Mouse (Mus musculus): ENCODE data around the gene Hsd11b1. TPM values are rescaled to one million over a fixed set of nuclear protein-coding genes. Genes with fewer than 3 reads are reported as not detected.
A peak's percentile ranks its signal among the peaks of the same experiment; 100 is the strongest.
"Not testable (repeated sequence)": the region's sequence is repeated elsewhere in the genome, so short reads cannot be mapped to it uniquely, and the experiment has no call there.

The Hsd11b1 gene
- polyA plus RNA-seq, 1 experiment from 2014 or later, result 0.22 TPM

DNA sequence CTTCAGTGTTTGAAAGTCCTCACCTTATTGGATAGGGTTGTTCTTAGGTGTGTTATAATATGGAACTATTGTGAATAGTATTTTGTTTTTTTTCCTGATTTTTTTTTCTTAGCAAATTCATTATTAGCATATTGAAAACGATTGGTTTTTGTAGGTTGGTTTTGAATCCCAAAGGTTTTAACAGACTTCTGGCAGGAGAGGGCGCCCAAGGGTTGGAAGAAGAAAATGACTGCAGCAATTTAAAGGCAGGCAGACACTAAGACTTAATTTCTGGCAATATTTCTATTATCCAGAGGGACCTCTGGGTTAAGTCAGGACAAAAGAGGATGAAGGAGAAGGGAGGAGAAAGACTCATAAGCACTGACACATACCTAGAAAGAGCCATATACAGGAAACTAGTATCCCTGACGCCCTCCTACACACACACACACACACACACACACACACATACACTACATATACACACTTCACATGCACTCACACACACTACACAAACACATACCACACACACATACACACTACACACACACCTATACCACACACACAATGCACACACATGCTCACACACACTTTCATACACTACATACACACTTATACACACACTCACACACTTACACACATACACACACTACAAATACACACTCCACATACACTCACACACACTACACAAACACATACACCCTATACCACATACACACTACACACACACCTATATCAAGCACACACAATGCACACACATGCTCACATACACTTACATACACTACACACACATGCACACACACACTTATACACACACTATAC, 8.2 kb downstream of the Hsd11b1 start:
- H3K27ac ChIP-seq (replicated peaks; ENCODE audit: low read depth, low read length), result no peak overlapping the region
- no peaks in the 10 kb centered on the region for H3K9me3 ChIP-seq (ENCODE audit: control insufficient read depth, low read length)
- no peaks in the 10 kb centered on the region for H3K27me3 ChIP-seq (ENCODE audit: control insufficient read depth, insufficient read depth, low read length)
- H3K36me3 ChIP-seq (ENCODE audit: control insufficient read depth, insufficient read depth, low read length), result no peaks in the 10 kb centered on the region
- DNase-seq (peak; percentile 88), ATAC-seq (ENCODE audit: low FRiP score, low TSS enrichment) (peak; percentile 31; the same call in 1 of the 2 replicates)
- 30% methylated on average over 3 of the region's 3 CpGs for WGBS
- no peak overlapping the region for H3K9ac ChIP-seq (replicated peaks; ENCODE audit: low read length)
- H3K4me1 ChIP-seq (ENCODE audit: control insufficient read depth, insufficient read depth, low read length), result no peaks in the 10 kb centered on the region
- no peak overlapping the region for H3K4me2 ChIP-seq (ENCODE audit: low read length)
- H3K4me3 ChIP-seq (replicated peaks; ENCODE audit: low read depth, low read length), result no peak overlapping the region

DNA sequence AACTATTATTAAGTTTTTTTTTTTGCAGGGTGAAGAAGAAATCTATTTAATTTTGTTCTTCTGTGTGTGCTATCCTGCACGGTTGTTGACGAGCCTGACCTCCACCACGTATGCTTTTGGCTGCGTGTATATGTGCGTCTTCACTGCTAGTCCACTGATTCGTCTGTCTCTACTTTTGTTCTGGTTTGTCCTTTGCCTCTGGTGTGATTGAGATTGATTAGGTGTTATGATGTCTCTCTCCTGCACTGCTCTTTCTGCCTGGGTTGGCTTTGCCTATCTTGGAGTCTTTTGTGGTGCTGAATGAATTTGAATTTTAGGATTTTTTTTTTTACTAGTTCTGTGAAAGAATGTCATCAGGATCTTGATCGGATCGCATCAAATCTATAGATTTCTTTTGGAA, 8.8 kb downstream of the Hsd11b1 start:
- Histone ChIP-seq H3K27ac (replicated peaks; ENCODE audit: low read depth, low read length) (no peak overlapping the region), H3K4me3 (replicated peaks; ENCODE audit: low read depth, low read length) (no peak overlapping the region), H3K27me3 (ENCODE audit: control insufficient read depth, insufficient read depth, low read length) (no peaks in the 10 kb centered on the region), H3K9ac (replicated peaks; ENCODE audit: low read length) (no peak overlapping the region), H3K36me3 (ENCODE audit: control insufficient read depth, insufficient read depth, low read length) (no peaks in the 10 kb centered on the region), H3K4me1 (ENCODE audit: control insufficient read depth, insufficient read depth, low read length) (no peaks in the 10 kb centered on the region), H3K4me2 (ENCODE audit: low read length) (no peak overlapping the region), H3K9me3 (ENCODE audit: control insufficient read depth, low read length) (no peaks in the 10 kb centered on the region)
- no peak for DNase-seq
- 75% methylated on average over 8 of the region's 8 CpGs for WGBS
- no peak for ATAC-seq (ENCODE audit: low FRiP score, low TSS enrichment)

DNA sequence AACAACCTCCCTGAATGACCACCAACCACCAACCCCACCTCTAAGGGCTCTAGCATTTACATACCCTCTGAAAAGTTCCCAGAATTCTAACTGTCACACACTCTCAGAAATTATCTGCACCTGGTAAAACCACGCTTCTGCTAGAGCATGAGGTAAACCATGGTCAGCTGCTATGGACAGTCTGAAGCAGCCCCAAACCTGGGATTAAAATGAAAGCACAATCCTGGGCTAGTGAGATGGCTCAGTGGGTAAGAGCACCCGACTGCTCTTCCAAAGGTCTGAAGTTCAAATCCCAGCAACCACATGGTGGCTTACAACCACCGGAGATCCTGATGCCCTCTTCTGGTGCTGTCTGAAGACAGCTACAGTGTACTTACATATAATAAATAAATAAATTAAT, 10.0 kb downstream of the Hsd11b1 start:
- 72% methylated on average over 3 of the region's 3 CpGs for WGBS
- not testable (repeated sequence) for ATAC-seq (ENCODE audit: low FRiP score, low TSS enrichment); H3K27me3 ChIP-seq (ENCODE audit: control insufficient read depth, insufficient read depth, low read length); H3K27ac ChIP-seq (replicated peaks; ENCODE audit: low read depth, low read length); H3K36me3 ChIP-seq (ENCODE audit: control insufficient read depth, insufficient read depth, low read length); H3K9me3 ChIP-seq (ENCODE audit: control insufficient read depth, low read length); H3K4me1 ChIP-seq (ENCODE audit: control insufficient read depth, insufficient read depth, low read length); DNase-seq; H3K4me2 ChIP-seq (ENCODE audit: low read length); H3K4me3 ChIP-seq (replicated peaks; ENCODE audit: low read depth, low read length); H3K9ac ChIP-seq (replicated peaks; ENCODE audit: low read length)

DNA sequence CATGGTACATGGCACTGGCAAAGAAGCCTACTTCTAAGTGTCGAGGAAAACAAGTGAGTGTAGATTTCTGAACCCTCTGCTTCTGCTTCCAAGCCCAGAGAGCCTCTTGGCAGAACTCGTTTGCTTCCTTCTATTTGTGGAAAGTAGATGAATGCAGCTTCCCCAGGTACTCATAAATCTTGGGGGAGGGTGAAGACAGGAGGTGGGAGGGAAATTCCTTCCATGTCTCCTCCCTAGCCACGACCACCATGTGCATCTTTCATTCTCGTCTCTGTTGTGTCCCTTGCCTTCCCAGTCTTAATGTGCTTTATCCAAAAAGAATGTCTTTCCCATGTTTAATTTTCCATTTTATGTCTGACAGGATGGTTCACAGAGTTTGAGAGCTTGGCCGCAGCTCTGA, 11.3 kb downstream of the Hsd11b1 start:
- no peak for ATAC-seq (ENCODE audit: low FRiP score, low TSS enrichment)
- no peak overlapping the region for H3K4me3 ChIP-seq (replicated peaks; ENCODE audit: low read depth, low read length)
- no peaks in the 10 kb centered on the region for H3K9me3 ChIP-seq (ENCODE audit: control insufficient read depth, low read length)
- 61% methylated on average over 5 of the region's 5 CpGs for WGBS
- no peaks in the 10 kb centered on the region for H3K27me3 ChIP-seq (ENCODE audit: control insufficient read depth, insufficient read depth, low read length)
- H3K27ac ChIP-seq (replicated peaks; ENCODE audit: low read depth, low read length), result no peak overlapping the region
- no peak for DNase-seq
- H3K4me2 ChIP-seq (ENCODE audit: low read length), result no peak overlapping the region
- H3K36me3 ChIP-seq (ENCODE audit: control insufficient read depth, insufficient read depth, low read length), result no peaks in the 10 kb centered on the region
- no peak overlapping the region for H3K9ac ChIP-seq (replicated peaks; ENCODE audit: low read length)
- H3K4me1 ChIP-seq (ENCODE audit: control insufficient read depth, insufficient read depth, low read length), result no peaks in the 10 kb centered on the region

GRCm38 (mm10) chr1:193251386-193251785, 12.5 kb downstream of the Hsd11b1 start:
- Histone ChIP-seq H3K4me1 (ENCODE audit: control insufficient read depth, insufficient read depth, low read length) (no peaks in the 10 kb centered on the region), H3K4me3 (replicated peaks; ENCODE audit: low read depth, low read length) (no peak overlapping the region), H3K4me2 (ENCODE audit: low read length) (no peak overlapping the region), H3K36me3 (ENCODE audit: control insufficient read depth, insufficient read depth, low read length) (no peaks in the 10 kb centered on the region), H3K27me3 (ENCODE audit: control insufficient read depth, insufficient read depth, low read length) (no peaks in the 10 kb centered on the region), H3K27ac (replicated peaks; ENCODE audit: low read depth, low read length) (no peak overlapping the region), H3K9ac (replicated peaks; ENCODE audit: low read length) (no peak overlapping the region), H3K9me3 (ENCODE audit: control insufficient read depth, low read length) (no peaks in the 10 kb centered on the region)
- ATAC-seq (ENCODE audit: low FRiP score, low TSS enrichment) (no peak), DNase-seq (no peak)
- 79% methylated on average over 7 of the region's 7 CpGs for WGBS

DNA sequence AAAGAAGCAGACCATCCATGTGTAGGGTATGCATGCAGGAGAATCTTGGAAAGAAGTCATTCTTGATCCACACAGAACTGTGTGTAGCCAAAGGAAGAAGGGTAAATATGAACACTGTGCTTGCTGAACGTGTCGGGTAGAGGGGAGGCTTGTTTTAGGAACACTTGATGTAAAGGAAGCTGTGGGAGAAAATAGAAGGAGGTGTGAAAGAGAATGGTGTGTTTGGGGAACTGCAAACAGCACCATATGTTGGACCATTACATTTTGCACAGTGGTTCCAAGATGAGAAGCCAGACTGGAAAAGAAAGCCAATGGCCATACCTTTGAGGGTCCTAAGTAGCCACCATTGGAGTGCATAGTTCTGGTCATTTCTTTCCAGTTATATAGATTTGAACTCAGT, 13.8 kb downstream of the Hsd11b1 start:
- 80% methylated on average over 2 of the region's 2 CpGs for WGBS
- H3K4me1 ChIP-seq (ENCODE audit: control insufficient read depth, insufficient read depth, low read length), result no peaks in the 10 kb centered on the region
- H3K27ac ChIP-seq (replicated peaks; ENCODE audit: low read depth, low read length), result no peak overlapping the region
- H3K4me3 ChIP-seq (replicated peaks; ENCODE audit: low read depth, low read length), result no peak overlapping the region
- no peaks in the 10 kb centered on the region for H3K27me3 ChIP-seq (ENCODE audit: control insufficient read depth, insufficient read depth, low read length)
- H3K36me3 ChIP-seq (ENCODE audit: control insufficient read depth, insufficient read depth, low read length), result no peaks in the 10 kb centered on the region
- H3K4me2 ChIP-seq (ENCODE audit: low read length), result no peak overlapping the region
- no peaks in the 10 kb centered on the region for H3K9me3 ChIP-seq (ENCODE audit: control insufficient read depth, low read length)
- no peak for DNase-seq
- no peak for ATAC-seq (ENCODE audit: low FRiP score, low TSS enrichment)
- H3K9ac ChIP-seq (replicated peaks; ENCODE audit: low read length), result no peak overlapping the region

DNA sequence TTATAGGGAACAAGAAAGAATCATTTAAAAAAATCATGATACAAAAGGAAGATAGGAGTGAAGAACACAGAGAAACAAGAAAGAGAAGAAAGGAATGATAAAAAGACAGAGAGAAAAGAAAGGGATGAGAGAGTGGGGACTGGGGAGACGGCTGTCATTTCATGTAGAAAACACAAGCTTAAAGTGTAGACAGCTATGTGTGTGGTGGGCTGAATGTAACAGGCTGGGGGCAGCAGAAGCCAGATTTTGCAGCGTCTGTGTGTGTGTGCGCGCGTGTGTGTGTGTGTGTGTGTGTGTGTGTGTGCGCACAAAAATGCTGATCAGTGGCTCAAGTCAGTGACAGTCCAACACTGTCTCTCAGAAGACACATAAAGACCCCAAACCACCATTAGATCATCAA, 19.6 kb downstream of the Hsd11b1 start:
- DNase-seq, result no peak
- H3K27ac ChIP-seq (replicated peaks; ENCODE audit: low read depth, low read length), result no peak overlapping the region
- H3K4me1 ChIP-seq (ENCODE audit: control insufficient read depth, insufficient read depth, low read length), result no peaks in the 10 kb centered on the region
- WGBS, result 80% methylated on average over 6 of the region's 6 CpGs
- ATAC-seq (ENCODE audit: low FRiP score, low TSS enrichment), result no peak
- no peaks in the 10 kb centered on the region for H3K36me3 ChIP-seq (ENCODE audit: control insufficient read depth, insufficient read depth, low read length)
- no peak overlapping the region for H3K4me2 ChIP-seq (ENCODE audit: low read length)
- no peaks in the 10 kb centered on the region for H3K9me3 ChIP-seq (ENCODE audit: control insufficient read depth, low read length)
- no peaks in the 10 kb centered on the region for H3K27me3 ChIP-seq (ENCODE audit: control insufficient read depth, insufficient read depth, low read length)
- H3K4me3 ChIP-seq (replicated peaks; ENCODE audit: low read depth, low read length), result no peak overlapping the region
- H3K9ac ChIP-seq (replicated peaks; ENCODE audit: low read length), result no peak overlapping the region

DNA sequence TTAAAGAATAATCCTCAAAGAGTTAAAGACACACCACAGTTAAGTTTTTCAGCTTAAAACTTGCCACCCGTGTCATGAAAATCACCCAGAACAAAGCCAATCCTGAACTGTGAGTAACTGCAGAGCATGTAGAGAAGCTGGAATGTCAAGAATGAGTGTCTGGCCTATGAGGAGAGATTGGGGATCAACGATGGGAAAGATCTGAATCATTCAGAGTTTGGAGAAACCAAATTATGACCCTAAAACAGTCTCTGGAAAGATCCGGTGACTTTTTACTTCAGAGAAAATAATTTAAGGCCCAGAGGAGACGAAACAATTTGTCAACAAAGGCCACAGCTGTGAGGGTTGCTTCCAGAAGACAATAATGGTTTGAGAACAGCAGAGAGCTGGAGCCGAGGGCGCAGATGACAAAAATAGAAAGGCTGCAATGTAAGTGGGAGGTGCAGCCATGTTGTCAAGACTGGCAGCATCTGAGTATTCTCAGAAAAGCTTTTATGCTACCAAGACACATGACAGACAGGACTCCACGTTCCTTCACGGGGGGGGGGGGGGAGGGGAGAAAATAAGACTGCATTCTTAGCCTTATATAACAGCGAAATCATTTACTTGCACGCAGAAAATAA, 20.2 kb downstream of the Hsd11b1 start:
- Histone ChIP-seq H3K36me3 (ENCODE audit: control insufficient read depth, insufficient read depth, low read length) (no peaks in the 10 kb centered on the region), H3K4me3 (replicated peaks; ENCODE audit: low read depth, low read length) (no peak overlapping the region), H3K4me1 (ENCODE audit: control insufficient read depth, insufficient read depth, low read length) (no peaks in the 10 kb centered on the region), H3K9ac (replicated peaks; ENCODE audit: low read length) (no peak overlapping the region), H3K27ac (replicated peaks; ENCODE audit: low read depth, low read length) (no peak overlapping the region), H3K9me3 (ENCODE audit: control insufficient read depth, low read length) (no peaks in the 10 kb centered on the region), H3K27me3 (ENCODE audit: control insufficient read depth, insufficient read depth, low read length) (no peaks in the 10 kb centered on the region), H3K4me2 (ENCODE audit: low read length) (no peak overlapping the region)
- ATAC-seq (ENCODE audit: low FRiP score, low TSS enrichment), result no peak
- no peak for DNase-seq
- WGBS, result 61% methylated on average over 10 of the region's 10 CpGs

GRCm38 (mm10) chr1:193242863-193243262, 21.0 kb downstream of the Hsd11b1 start:
- ATAC-seq (ENCODE audit: low FRiP score, low TSS enrichment) (no peak), DNase-seq (no peak)
- Histone ChIP-seq H3K9ac (replicated peaks; ENCODE audit: low read length) (no peak overlapping the region), H3K36me3 (ENCODE audit: control insufficient read depth, insufficient read depth, low read length) (no peaks in the 10 kb centered on the region), H3K9me3 (ENCODE audit: control insufficient read depth, low read length) (no peaks in the 10 kb centered on the region), H3K27me3 (ENCODE audit: control insufficient read depth, insufficient read depth, low read length) (no peaks in the 10 kb centered on the region), H3K4me3 (replicated peaks; ENCODE audit: low read depth, low read length) (no peak overlapping the region), H3K4me2 (ENCODE audit: low read length) (no peak overlapping the region), H3K27ac (replicated peaks; ENCODE audit: low read depth, low read length) (no peak overlapping the region), H3K4me1 (ENCODE audit: control insufficient read depth, insufficient read depth, low read length) (no peaks in the 10 kb centered on the region)
- 56% methylated on average over 4 of the region's 4 CpGs for WGBS

Data from midbrain, embryonic 14.5 days (tissue).